Mouse (Mus musculus): ENCODE data around the gene Plcb4. TPM values are rescaled to one million over a fixed set of nuclear protein-coding genes. Genes with fewer than 3 reads are reported as not detected.

The Plcb4 gene
- polyA plus RNA-seq, 1 experiment from 2014 or later, result 11.0 TPM

DNA sequence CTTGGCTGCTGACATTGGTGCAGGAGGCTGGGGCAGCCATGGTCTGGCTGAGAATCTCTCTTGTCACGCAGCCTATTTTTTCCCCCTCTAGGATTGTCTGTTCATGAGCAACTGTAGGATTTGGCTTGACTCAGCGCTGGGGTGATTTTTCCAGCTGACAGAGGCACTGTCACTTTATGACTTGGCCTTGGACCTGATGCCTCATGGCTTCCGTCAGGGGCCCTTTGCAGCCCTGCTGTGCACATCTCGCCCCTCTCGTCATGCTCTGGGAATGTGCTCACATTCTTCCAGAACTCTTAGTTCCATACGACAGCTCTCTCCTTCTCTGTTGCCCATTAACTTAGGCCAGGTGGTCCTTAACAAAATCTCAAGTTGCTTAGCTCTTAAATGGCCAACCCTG, 152.0 kb downstream of the Plcb4 start:
- Histone ChIP-seq H3K36me3 (replicated peaks; ENCODE audit: control insufficient read depth, insufficient read depth, low read depth, low read length) (no peaks in the 10 kb centered on the region), H3K4me3 (ENCODE audit: low read depth, low read length) (no peak overlapping the region), H3K9ac (replicated peaks; ENCODE audit: low read length) (no peak overlapping the region), H3K4me1 (ENCODE audit: control insufficient read depth, insufficient read depth, low read length) (no peaks in the 10 kb centered on the region), H3K9me3 (replicated peaks; ENCODE audit: control insufficient read depth, low read length) (no peaks in the 10 kb centered on the region), H3K27me3 (ENCODE audit: control insufficient read depth, insufficient read depth, low read length) (no peaks in the 10 kb centered on the region), H3K27ac (replicated peaks; ENCODE audit: low read depth, low read length) (no peak overlapping the region), H3K4me2 (ENCODE audit: low read depth, low read length) (no peak overlapping the region)
- WGBS, result 67% methylated on average over 6 of the region's 6 CpGs
- ATAC-seq (replicated peaks; ENCODE audit: insufficient number of reproducible peaks, low FRiP score, low TSS enrichment, low read depth), result no peak
- DNase-seq (ENCODE audit: low spot score), result peak; percentile 3

DNA sequence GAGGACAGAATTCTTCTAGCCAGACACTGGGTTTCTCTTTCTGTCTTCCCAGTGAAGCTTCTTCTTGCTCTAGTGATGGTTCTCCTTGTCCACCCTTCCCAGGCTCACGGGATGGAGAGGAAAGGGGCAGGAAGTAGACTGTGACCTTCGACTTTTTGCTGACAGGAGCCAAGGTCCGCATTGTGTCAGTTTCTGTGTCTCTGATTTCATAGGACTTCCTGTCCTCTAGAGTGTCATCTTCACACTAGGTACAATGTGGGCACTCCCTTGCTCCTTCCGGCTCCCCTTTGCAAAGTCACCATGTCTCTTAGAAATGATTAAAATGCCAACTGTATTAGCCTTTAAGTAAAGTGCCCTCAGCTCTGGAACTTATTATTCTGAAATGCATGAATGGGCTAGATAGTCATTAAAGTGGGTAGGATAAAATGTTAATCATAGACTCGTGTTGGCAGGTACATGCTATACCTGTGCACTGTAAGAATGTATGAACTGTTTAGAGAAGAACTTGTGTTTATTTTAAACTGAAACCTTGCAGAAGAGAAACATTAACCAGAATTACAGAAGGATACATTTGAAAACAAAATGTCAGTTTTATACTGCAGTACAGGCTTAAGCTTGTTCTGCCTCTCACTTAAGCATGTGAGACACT, 152.8 kb downstream of the Plcb4 start:
- DNase-seq (ENCODE audit: low spot score) (no peak), ATAC-seq (replicated peaks; ENCODE audit: insufficient number of reproducible peaks, low FRiP score, low TSS enrichment, low read depth) (no peak)
- H3K9ac ChIP-seq (replicated peaks; ENCODE audit: low read length), result no peak overlapping the region
- H3K4me2 ChIP-seq (ENCODE audit: low read depth, low read length), result no peak overlapping the region
- no peak overlapping the region for H3K4me3 ChIP-seq (ENCODE audit: low read depth, low read length)
- H3K9me3 ChIP-seq (replicated peaks; ENCODE audit: control insufficient read depth, low read length), result no peaks in the 10 kb centered on the region
- H3K27ac ChIP-seq (replicated peaks; ENCODE audit: low read depth, low read length), result no peak overlapping the region
- no peaks in the 10 kb centered on the region for H3K36me3 ChIP-seq (replicated peaks; ENCODE audit: control insufficient read depth, insufficient read depth, low read depth, low read length)
- 52% methylated on average over 5 of the region's 5 CpGs for WGBS
- no peaks in the 10 kb centered on the region for H3K4me1 ChIP-seq (ENCODE audit: control insufficient read depth, insufficient read depth, low read length)
- no peaks in the 10 kb centered on the region for H3K27me3 ChIP-seq (ENCODE audit: control insufficient read depth, insufficient read depth, low read length)

DNA sequence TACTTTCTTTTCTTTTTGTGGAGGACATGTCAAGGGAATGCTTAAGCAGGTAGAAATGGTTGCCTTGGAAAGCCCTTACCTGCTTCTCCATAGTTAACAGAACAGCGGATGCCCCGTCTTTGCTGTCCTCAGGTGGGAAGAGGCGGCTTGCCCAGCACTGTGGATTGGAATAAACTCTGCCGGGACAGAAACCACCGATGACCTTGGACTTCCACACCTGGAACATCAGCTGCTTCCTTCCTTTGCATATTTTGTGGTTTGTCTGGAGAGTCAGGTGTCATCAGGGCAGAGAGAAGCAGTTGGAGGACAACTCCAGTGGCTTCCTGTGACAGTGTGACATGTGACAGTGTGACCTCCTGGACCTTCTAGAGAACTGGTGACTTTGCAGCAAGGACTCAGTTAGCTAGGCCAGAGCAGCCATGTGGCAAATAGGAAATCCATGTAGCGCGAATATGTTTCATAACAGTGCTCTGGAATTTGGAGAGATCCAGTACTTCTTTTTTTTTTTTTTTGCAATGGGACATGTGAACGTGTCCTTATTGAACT, 154.0 kb downstream of the Plcb4 start:
- no peaks in the 10 kb centered on the region for H3K4me1 ChIP-seq (ENCODE audit: control insufficient read depth, insufficient read depth, low read length)
- no peak for DNase-seq (ENCODE audit: low spot score)
- H3K27me3 ChIP-seq (ENCODE audit: control insufficient read depth, insufficient read depth, low read length), result no peaks in the 10 kb centered on the region
- no peak overlapping the region for H3K27ac ChIP-seq (replicated peaks; ENCODE audit: low read depth, low read length)
- no peaks in the 10 kb centered on the region for H3K9me3 ChIP-seq (replicated peaks; ENCODE audit: control insufficient read depth, low read length)
- H3K36me3 ChIP-seq (replicated peaks; ENCODE audit: control insufficient read depth, insufficient read depth, low read depth, low read length), result no peaks in the 10 kb centered on the region
- 93% methylated on average over 8 of the region's 8 CpGs for WGBS
- no peak for ATAC-seq (replicated peaks; ENCODE audit: insufficient number of reproducible peaks, low FRiP score, low TSS enrichment, low read depth)
- H3K4me2 ChIP-seq (ENCODE audit: low read depth, low read length), result no peak overlapping the region
- no peak overlapping the region for H3K9ac ChIP-seq (replicated peaks; ENCODE audit: low read length)
- H3K4me3 ChIP-seq (ENCODE audit: low read depth, low read length), result no peak overlapping the region

DNA sequence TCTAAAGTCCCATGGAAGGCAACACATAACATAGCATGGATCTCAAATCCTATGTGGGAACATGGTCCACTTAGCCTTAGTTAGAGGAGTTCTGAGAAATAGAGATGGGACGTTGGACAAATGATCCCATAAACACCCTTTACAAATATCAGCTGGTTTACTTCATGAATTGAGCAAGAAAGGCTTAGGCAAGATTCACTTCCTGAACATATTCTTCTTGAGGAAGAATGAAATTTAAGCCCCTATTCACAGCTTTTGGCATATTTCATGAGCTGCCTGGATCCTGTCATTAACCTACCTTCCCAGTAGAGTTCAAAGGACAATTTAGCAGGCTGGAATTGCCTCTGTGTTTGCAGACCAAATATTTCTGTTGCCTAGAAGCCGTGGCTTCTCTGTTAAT, 161.9 kb downstream of the Plcb4 start:
- ATAC-seq (replicated peaks; ENCODE audit: insufficient number of reproducible peaks, low FRiP score, low TSS enrichment, low read depth), result no peak
- no peak overlapping the region for H3K4me3 ChIP-seq (ENCODE audit: low read depth, low read length)
- no peaks in the 10 kb centered on the region for H3K9me3 ChIP-seq (replicated peaks; ENCODE audit: control insufficient read depth, low read length)
- H3K4me1 ChIP-seq (ENCODE audit: control insufficient read depth, insufficient read depth, low read length), result no peaks in the 10 kb centered on the region
- no peak overlapping the region for H3K9ac ChIP-seq (replicated peaks; ENCODE audit: low read length)
- H3K27ac ChIP-seq (replicated peaks; ENCODE audit: low read depth, low read length), result no peak overlapping the region
- DNase-seq (ENCODE audit: low spot score), result no peak
- no peaks in the 10 kb centered on the region for H3K36me3 ChIP-seq (replicated peaks; ENCODE audit: control insufficient read depth, insufficient read depth, low read depth, low read length)
- 68% methylated on average over 2 of the region's 2 CpGs for WGBS
- H3K27me3 ChIP-seq (ENCODE audit: control insufficient read depth, insufficient read depth, low read length), result no peaks in the 10 kb centered on the region
- H3K4me2 ChIP-seq (ENCODE audit: low read depth, low read length), result no peak overlapping the region

DNA sequence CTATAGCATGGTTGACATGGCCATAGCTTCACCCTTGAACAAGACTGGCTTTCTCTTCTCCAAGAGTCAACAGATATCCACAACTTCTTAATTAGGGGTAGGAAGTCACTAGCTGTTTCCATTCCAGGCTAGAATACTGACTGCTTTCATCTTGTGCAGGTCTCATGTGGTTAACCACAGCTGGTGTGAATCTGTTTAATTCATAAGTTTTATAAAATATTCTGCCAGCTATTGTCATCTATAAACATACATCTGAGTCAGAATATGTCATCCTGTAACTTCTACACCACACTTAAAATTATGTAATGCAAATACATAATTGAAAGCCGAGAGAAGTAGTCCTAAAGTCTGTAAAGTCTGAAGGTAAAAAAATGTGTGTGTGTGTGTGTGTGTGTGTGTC, 164.9 kb downstream of the Plcb4 start:
- H3K36me3 ChIP-seq (replicated peaks; ENCODE audit: control insufficient read depth, insufficient read depth, low read depth, low read length), result no peaks in the 10 kb centered on the region
- DNase-seq (ENCODE audit: low spot score), result no peak
- H3K4me2 ChIP-seq (ENCODE audit: low read depth, low read length), result no peak overlapping the region
- no peaks in the 10 kb centered on the region for H3K27me3 ChIP-seq (ENCODE audit: control insufficient read depth, insufficient read depth, low read length)
- no peak overlapping the region for H3K27ac ChIP-seq (replicated peaks; ENCODE audit: low read depth, low read length)
- no peaks in the 10 kb centered on the region for H3K4me1 ChIP-seq (ENCODE audit: control insufficient read depth, insufficient read depth, low read length)
- 86% methylated on average over 1 of the region's 1 CpGs for WGBS
- no peak overlapping the region for H3K9ac ChIP-seq (replicated peaks; ENCODE audit: low read length)
- ATAC-seq (replicated peaks; ENCODE audit: insufficient number of reproducible peaks, low FRiP score, low TSS enrichment, low read depth), result no peak
- H3K4me3 ChIP-seq (ENCODE audit: low read depth, low read length), result no peak overlapping the region
- H3K9me3 ChIP-seq (replicated peaks; ENCODE audit: control insufficient read depth, low read length), result no peaks in the 10 kb centered on the region

DNA sequence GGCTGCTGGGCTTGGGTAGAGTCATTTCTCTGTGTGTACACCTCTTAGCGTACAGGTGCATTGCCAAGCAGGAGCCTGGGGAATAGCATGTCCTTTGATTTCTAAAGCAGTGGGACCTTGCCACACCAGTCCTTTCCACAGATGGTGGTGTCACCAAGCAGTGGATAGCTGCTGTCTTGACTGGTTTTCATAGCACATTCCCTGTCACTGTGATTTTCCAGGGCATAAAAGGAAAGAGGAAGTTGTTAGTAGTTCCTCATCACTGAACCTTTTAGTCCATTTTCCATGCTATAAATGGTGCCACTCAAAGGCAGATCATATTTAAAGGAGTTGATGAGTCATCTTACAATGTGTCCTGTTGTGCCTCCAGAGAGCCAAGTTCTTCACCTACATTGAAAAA, 165.9 kb downstream of the Plcb4 start:
- no peaks in the 10 kb centered on the region for H3K27me3 ChIP-seq (ENCODE audit: control insufficient read depth, insufficient read depth, low read length)
- H3K9ac ChIP-seq (replicated peaks; ENCODE audit: low read length), result no peak overlapping the region
- H3K9me3 ChIP-seq (replicated peaks; ENCODE audit: control insufficient read depth, low read length), result no peaks in the 10 kb centered on the region
- no peaks in the 10 kb centered on the region for H3K36me3 ChIP-seq (replicated peaks; ENCODE audit: control insufficient read depth, insufficient read depth, low read depth, low read length)
- DNase-seq (ENCODE audit: low spot score) (no peak), ATAC-seq (replicated peaks; ENCODE audit: insufficient number of reproducible peaks, low FRiP score, low TSS enrichment, low read depth) (no peak)
- WGBS, result 100% methylated on average over 1 of the region's 1 CpGs
- H3K27ac ChIP-seq (replicated peaks; ENCODE audit: low read depth, low read length), result no peak overlapping the region
- no peaks in the 10 kb centered on the region for H3K4me1 ChIP-seq (ENCODE audit: control insufficient read depth, insufficient read depth, low read length)
- no peak overlapping the region for H3K4me2 ChIP-seq (ENCODE audit: low read depth, low read length)
- no peak overlapping the region for H3K4me3 ChIP-seq (ENCODE audit: low read depth, low read length)

DNA sequence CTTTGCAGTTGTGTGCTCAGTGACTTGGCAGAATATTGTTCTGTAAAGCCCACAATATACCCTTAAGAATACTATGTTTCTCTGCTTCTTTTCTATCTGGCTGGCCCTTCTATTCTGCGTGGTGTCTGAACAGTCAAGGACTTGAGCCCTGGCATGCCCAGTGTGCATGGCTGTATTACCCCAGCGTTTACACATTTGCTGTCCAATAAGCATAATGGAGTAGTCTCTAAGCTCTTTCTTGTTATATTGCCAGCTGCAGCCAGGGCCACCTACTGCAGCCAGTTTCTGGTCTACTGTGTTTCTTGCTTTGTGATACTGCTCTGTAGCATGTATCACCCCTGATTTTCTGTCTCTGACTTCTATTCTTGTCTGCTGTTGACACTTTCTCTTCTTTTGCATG, 166.8 kb downstream of the Plcb4 start:
- no peak overlapping the region for H3K27ac ChIP-seq (replicated peaks; ENCODE audit: low read depth, low read length)
- no peak for DNase-seq (ENCODE audit: low spot score)
- WGBS, result 95% methylated on average over 2 of the region's 2 CpGs

DNA sequence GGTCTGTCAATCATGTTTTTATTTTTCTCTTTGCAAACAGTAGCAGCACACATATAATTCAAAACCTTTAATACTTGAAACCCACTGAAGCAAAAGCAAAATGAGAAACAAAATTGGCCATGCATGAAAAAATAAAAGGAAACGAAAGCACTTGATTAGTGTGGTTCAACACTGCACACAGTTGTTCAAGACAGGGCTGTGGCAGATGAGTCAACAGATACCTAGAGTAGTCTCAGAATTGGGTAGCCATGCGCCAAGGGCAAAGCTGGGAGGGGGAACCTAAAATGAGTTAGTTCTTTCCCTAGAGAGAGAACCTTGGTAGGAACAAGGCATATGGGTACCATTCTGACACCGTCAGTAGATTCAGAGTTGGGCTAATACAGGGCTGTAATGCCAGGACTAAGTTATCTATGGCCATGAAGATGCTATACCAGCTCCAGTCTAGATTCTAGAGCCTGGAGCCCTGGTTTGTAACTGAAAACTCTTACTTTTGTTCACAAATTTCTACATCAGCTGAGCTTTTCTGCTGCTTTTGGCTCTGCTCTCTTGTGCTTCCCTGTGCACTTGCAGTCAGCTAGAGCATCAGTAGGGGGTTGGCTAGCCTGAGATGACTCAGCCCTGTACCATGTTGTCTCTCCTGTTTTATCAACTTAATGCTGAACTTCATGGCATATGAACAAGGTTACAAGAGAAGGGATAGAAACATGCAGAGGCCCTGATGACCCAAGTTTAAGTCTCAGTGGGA, 168.0 kb downstream of the Plcb4 start:
- WGBS, result 84% methylated on average over 3 of the region's 3 CpGs
- no peaks in the 10 kb centered on the region for H3K4me1 ChIP-seq (ENCODE audit: control insufficient read depth, insufficient read depth, low read length)
- no peak overlapping the region for H3K4me2 ChIP-seq (ENCODE audit: low read depth, low read length)
- DNase-seq (ENCODE audit: low spot score), result no peak
- H3K36me3 ChIP-seq (replicated peaks; ENCODE audit: control insufficient read depth, insufficient read depth, low read depth, low read length), result no peaks in the 10 kb centered on the region
- H3K9ac ChIP-seq (replicated peaks; ENCODE audit: low read length), result no peak overlapping the region
- H3K4me3 ChIP-seq (ENCODE audit: low read depth, low read length), result no peak overlapping the region
- H3K9me3 ChIP-seq (replicated peaks; ENCODE audit: control insufficient read depth, low read length), result no peaks in the 10 kb centered on the region
- no peak for ATAC-seq (replicated peaks; ENCODE audit: insufficient number of reproducible peaks, low FRiP score, low TSS enrichment, low read depth)
- no peaks in the 10 kb centered on the region for H3K27me3 ChIP-seq (ENCODE audit: control insufficient read depth, insufficient read depth, low read length)
- no peak overlapping the region for H3K27ac ChIP-seq (replicated peaks; ENCODE audit: low read depth, low read length)

More for the DNA sequence above, 166.8 kb downstream of the Plcb4 start:
- no peaks in the 10 kb centered on the region for H3K9me3 ChIP-seq (replicated peaks; ENCODE audit: control insufficient read depth, low read length)
- H3K4me3 ChIP-seq (ENCODE audit: low read depth, low read length), result no peak overlapping the region
- H3K36me3 ChIP-seq (replicated peaks; ENCODE audit: control insufficient read depth, insufficient read depth, low read depth, low read length), result no peaks in the 10 kb centered on the region
- H3K9ac ChIP-seq (replicated peaks; ENCODE audit: low read length), result no peak overlapping the region
- H3K27me3 ChIP-seq (ENCODE audit: control insufficient read depth, insufficient read depth, low read length), result no peaks in the 10 kb centered on the region
- no peak overlapping the region for H3K4me2 ChIP-seq (ENCODE audit: low read depth, low read length)
- no peak for ATAC-seq (replicated peaks; ENCODE audit: insufficient number of reproducible peaks, low FRiP score, low TSS enrichment, low read depth)
- no peaks in the 10 kb centered on the region for H3K4me1 ChIP-seq (ENCODE audit: control insufficient read depth, insufficient read depth, low read length)

Measured in embryonic facial prominence, embryonic 11.5 days (tissue).